Mouse (Mus musculus): ENCODE measurements at regions not wholly inside any gene's neighbourhood (a gene's known extent, or its start where the extent isn't known, plus 50 kb on each side); places are given as distances from the start of the nearest gene placed in this dataset.

GRCm38 (mm10) chr4:142342482-142343206, 103.4 kb upstream of the Kazn start:
- TF ChIP-seq CTCF (IDR thresholded peaks at IDR 0.05; ENCODE audit: control insufficient read depth, insufficient read depth, low read length): no peak
- TF ChIP-seq POLR2A (IDR thresholded peaks at IDR 0.05; ENCODE audit: borderline replicate concordance, control insufficient read depth, low read depth, low read length): no peak
